Mouse (Mus musculus) lung, embryonic 16.5 days (tissue): ENCODE results near the gene Ugt1a10. TPM values are rescaled to one million over a fixed set of nuclear protein-coding genes. Genes with fewer than 3 reads are reported as not detected.

ENCODE experiments used
- ATAC-seq: fragments of 200-750 bp; cut with Nextera tagmentation; 2 replicates; pipeline ENCODE4 v1.8.0; 2017; ENCODE audit warnings: low read depth, mild to moderate bottlenecking, moderate library complexity
- H3K27ac ChIP-seq: fragments of 300-500 bp; sonication (generic); 2 replicates; pipeline ENCODE4 v1.5.1; 2014; ENCODE audit warnings: mild to moderate bottlenecking, control low read depth, low read length
- H3K27me3 ChIP-seq: fragments of 300-500 bp; sonication (generic); 2 replicates; pipeline ENCODE4 v1.6.1; 2014; ENCODE audit warnings: low read depth, low read length, mixed read lengths; ENCODE audit not compliant: control insufficient read depth, insufficient read depth
- H3K36me3 ChIP-seq: fragments of 300-500 bp; sonication (generic); 2 replicates; pipeline ENCODE4 v1.6.1; 2014; ENCODE audit warnings: low read length; ENCODE audit not compliant: control insufficient read depth, insufficient read depth
- H3K4me1 ChIP-seq: fragments of 300-500 bp; sonication (generic); replicated peaks from 2 replicates; pipeline ENCODE4 v1.6.1; 2014; ENCODE audit warnings: low read length, mixed read lengths; ENCODE audit not compliant: control insufficient read depth, insufficient read depth
- H3K4me2 ChIP-seq: fragments of 300-500 bp; sonication (generic); 2 replicates; pipeline ENCODE4 v1.6.1; 2014; ENCODE audit warnings: low read depth, low read length, control low read depth
- H3K4me3 ChIP-seq: fragments of 300-500 bp; sonication (generic); 2 replicates; pipeline ENCODE4 v1.5.1; 2014; ENCODE audit warnings: mild to moderate bottlenecking, low read length, control low read depth
- H3K9ac ChIP-seq: fragments of 300-500 bp; sonication (generic); 2 replicates; pipeline ENCODE4 v1.6.1; 2014; ENCODE audit warnings: low read length, control low read depth
- H3K9me3 ChIP-seq: fragments of 300-500 bp; sonication (generic); 2 replicates; pipeline ENCODE4 v1.6.1; 2016; ENCODE audit warnings: low read length; ENCODE audit not compliant: control insufficient read depth
- WGBS: fragments of 180-500 bp; shearing (Covaris S2); extraction: QIAGEN DNeasy Blood & Tissue Kit; methylation state at CpG from one replicate; pipeline ENCODE4 v1.1.7; 2014; 5-methylcytosine and 5-hydroxymethylcytosine counted together
- polyA plus RNA-seq: library from polyadenylated mRNA; unstranded; fragments of >200 nt; fragmentation: Nextera tagmentation; extraction: Ambion mirVana; gene quantifications from 2 replicates; pipeline ENCODE4 v1.2.1, GENCODE M21; 2015

The Ugt1a10 gene
- polyA plus RNA-seq, 1 experiment from 2014 or later, result not detected

DNA sequence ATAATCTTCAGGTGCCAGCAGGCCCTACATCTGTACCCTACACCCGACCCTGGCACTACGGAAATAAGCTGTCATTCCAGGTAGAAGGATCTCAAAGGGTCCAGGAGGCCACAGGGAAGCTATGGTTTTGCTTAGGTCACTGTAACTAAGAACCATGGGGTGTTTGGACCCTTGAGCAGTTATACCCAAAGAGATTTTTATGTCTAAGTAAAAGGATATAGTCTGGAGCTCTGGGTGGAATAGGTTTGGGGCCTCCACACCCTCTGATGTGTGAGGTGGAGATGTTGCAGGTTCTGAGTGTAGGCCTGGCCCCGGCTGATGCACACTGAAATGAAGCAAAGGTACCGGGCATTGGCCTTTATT lies 179.0 kb downstream of the Ugt1a10 start:
- H3K27ac ChIP-seq, result no peak overlapping the region
- H3K9me3 ChIP-seq, result peaks cover 90% of the 10 kb centered on the region
- WGBS, result 54% methylated on average over 4 of the region's 4 CpGs
- H3K27me3 ChIP-seq, result no peaks in the 10 kb centered on the region
- H3K4me2 ChIP-seq, result no peak overlapping the region
- H3K4me1 ChIP-seq, result no peaks in the 10 kb centered on the region
- H3K9ac ChIP-seq, result no peak overlapping the region
- H3K4me3 ChIP-seq, result no peak overlapping the region
- no peak for ATAC-seq
- no peaks in the 10 kb centered on the region for H3K36me3 ChIP-seq

DNA sequence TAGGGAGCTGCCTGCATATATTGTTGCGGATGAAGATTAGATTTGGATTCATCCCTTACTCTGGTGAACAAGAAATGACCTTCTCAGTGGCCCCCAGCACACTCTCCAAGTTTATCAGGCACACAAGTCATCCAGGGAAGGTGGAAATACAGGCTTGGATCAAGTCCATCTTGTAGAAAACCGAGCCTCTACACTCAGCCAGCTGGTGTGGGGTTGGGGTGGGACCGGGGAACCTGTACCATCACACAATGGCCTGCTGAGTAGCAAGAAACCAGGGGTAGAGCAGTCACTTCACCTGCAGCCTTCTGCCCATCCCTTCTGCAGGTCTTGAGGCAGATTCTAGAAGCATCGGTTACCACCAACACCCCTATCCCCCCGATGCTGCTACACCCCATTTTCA lies 179.5 kb downstream of the Ugt1a10 start:
- Histone ChIP-seq H3K27me3 (no peaks in the 10 kb centered on the region), H3K9me3 (peaks cover 90% of the 10 kb centered on the region), H3K36me3 (no peaks in the 10 kb centered on the region), H3K9ac (no peak overlapping the region), H3K4me3 (no peak overlapping the region), H3K4me1 (no peaks in the 10 kb centered on the region), H3K4me2 (no peak overlapping the region), H3K27ac (no peak overlapping the region)
- ATAC-seq, result no peak
- 39% methylated on average over 5 of the region's 5 CpGs for WGBS

DNA sequence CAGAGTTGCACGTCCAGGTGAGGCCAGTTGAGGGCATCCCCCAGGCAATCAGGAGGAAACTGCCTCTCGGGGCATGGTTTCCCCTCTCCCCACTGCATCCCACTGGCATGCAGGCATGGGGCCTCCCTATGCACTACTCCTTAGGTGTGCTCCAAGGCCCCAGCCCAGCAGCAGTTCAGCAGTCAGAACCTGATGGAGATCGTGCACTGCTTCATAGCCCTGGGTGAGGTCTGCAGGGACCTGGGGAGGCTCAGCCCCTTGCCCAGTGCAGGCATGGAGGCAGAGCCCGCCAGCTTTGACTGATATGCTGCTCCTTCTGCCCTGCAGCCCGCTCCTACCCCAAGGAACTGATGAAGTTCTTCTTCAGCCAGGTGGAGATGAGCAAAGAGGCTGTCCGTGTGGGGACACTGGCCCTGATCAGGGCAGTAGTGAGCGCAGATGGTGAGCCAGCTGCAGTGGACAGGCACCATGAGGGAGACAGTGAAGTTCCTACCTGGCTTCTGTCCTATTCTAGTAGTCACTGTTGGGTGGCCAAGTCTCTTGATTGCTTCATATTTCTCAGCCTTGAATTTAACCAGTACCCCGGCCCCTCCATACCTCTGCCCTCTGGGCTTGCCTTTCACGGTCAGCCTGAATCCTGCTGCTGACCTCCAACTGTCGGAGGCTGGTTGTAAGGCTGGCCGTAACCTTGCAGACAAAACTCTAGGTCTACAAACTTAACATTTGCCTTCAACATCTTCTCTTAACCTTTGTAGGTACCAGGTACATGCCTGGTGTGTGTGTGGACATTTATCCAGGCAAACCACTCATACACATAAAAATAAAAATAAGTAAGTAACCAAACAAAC lies 180.1 kb downstream of the Ugt1a10 start:
- Histone ChIP-seq H3K36me3 (no peaks in the 10 kb centered on the region), H3K4me3 (no peak overlapping the region), H3K9me3 (peaks cover 90% of the 10 kb centered on the region), H3K4me1 (no peaks in the 10 kb centered on the region), H3K9ac (no peak overlapping the region), H3K27ac (no peak overlapping the region), H3K27me3 (no peaks in the 10 kb centered on the region), H3K4me2 (no peak overlapping the region)
- 58% methylated on average over 11 of the region's 11 CpGs for WGBS
- ATAC-seq, result no peak

DNA sequence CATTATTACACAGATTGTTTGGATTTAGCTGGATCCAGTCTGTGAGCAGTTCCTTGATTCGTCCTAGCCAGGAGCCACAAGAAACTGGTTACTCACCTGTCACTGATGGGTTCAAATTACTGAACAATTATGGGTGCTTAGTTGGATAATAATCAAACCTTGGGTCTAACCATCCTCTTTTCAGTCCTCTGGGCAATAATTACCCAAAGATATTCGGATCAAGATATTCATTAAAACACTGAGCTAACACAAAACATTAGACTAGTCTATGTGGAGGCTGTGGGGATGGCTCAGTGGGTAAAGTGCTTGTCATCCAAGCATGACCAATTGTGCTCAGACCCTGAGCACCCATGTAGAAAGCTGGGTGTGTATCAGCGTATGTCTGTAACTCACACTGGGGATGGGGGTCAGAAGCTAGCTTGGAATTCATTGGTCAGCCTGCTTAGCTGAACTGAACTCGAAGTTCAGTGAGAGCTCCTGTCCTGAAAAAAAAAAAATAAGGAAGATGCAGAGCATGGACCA lies 180.8 kb downstream of the Ugt1a10 start:
- 58% methylated on average over 4 of the region's 4 CpGs for WGBS
- Histone ChIP-seq H3K9ac (no peak overlapping the region), H3K36me3 (no peaks in the 10 kb centered on the region), H3K27ac (no peak overlapping the region), H3K4me3 (no peak overlapping the region), H3K27me3 (no peaks in the 10 kb centered on the region), H3K4me1 (no peaks in the 10 kb centered on the region), H3K9me3 (peaks cover 90% of the 10 kb centered on the region), H3K4me2 (no peak overlapping the region)
- ATAC-seq, result no peak

DNA sequence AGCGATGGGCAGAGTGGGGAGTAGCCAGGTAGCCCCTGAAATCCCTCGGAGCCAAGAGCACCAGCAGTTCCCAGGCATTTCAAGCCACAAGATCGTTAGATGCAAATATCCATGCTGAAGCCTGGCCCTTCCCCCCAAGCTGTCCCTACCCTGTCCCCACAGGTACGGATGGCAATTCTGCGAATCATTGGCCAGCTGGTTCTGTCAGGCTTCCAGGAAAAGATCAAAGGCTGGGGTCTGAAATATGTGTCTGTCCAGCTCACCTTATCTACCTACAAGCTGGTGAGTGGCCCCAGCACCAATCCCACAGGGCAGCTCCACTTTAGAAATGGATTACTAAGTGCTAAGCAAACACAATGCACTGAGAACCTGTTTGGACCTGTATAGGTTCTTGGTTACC lies 182.1 kb downstream of the Ugt1a10 start:
- Histone ChIP-seq H3K27me3 (no peaks in the 10 kb centered on the region), H3K9ac (no peak overlapping the region), H3K36me3 (no peaks in the 10 kb centered on the region), H3K9me3 (peaks cover 81% of the 10 kb centered on the region), H3K4me2 (no peak overlapping the region), H3K27ac (no peak overlapping the region), H3K4me3 (no peak overlapping the region), H3K4me1 (no peaks in the 10 kb centered on the region)
- no peak for ATAC-seq
- 70% methylated on average over 5 of the region's 5 CpGs for WGBS

DNA sequence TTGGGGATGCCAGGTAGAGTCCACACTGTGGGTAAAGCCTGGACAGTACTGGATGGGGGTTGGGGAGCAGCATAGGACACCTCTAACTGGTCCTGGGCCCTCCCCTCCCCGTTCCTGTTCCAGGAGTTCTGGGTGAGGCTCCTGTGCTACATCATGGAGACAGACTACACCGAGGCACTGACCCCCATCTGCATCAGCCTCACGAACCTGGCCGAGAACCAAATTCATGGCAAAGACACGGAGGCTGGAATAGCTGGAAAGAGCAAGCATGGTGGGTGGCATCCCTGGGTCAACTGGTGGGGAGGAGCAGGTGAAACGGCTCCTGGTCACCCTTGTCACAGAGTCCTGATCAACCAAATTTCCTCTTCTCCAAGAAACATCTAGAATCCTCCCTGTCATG lies 183.6 kb downstream of the Ugt1a10 start:
- Histone ChIP-seq H3K4me1 (no peaks in the 10 kb centered on the region), H3K4me2 (no peak overlapping the region), H3K9me3 (peaks cover 78% of the 10 kb centered on the region), H3K9ac (no peak overlapping the region), H3K27ac (no peak overlapping the region), H3K27me3 (no peaks in the 10 kb centered on the region), H3K4me3 (no peak overlapping the region), H3K36me3 (no peaks in the 10 kb centered on the region)
- no peak; the same call in 1 of the 2 replicates for ATAC-seq
- WGBS, result 75% methylated on average over 6 of the region's 6 CpGs

DNA sequence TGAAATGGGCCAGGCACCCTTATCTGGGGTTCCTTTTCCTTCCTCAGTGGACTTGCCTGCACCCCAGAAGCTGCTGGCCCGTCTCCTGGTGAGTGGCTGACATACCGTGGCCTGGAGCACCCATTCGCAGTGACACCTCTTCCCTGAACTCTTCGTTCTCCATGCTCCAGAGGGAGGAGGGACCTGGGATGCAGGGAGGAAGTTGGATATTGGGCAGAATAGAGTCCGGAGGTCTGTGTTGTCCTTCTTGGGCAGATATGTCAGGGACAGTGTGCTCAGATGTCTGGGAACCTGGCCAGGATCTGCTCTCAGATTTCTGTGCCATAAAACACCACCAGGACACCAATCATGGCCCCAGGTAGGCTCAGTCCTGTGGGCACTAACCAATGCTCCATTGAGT lies 184.9 kb downstream of the Ugt1a10 start:
- no peak for ATAC-seq
- H3K9me3 ChIP-seq, result peaks cover 76% of the 10 kb centered on the region
- H3K4me3 ChIP-seq, result no peak overlapping the region
- H3K9ac ChIP-seq, result no peak overlapping the region
- WGBS, result 70% methylated on average over 5 of the region's 5 CpGs
- H3K4me1 ChIP-seq, result no peaks in the 10 kb centered on the region
- H3K4me2 ChIP-seq, result no peak overlapping the region
- H3K36me3 ChIP-seq, result no peaks in the 10 kb centered on the region
- H3K27ac ChIP-seq, result no peak overlapping the region
- no peaks in the 10 kb centered on the region for H3K27me3 ChIP-seq

DNA sequence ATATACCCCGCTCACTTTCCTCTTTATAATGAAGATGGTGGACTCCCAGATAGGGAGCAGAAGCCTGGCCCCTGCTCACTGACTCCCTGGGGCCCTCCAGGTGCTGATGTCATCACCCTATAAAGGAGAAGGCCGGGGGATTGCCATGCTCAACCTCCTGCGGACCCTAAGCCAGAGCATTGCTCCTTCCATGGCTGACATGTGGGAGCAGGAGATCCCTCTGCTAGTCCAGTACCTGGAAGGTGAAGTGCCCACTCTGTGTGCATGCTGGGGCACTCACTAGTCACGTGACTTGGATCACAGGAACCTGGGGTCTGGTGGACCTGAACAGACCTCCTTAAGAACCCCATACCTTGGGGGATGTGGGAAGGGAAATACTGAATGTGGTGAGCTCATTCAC lies 185.4 kb downstream of the Ugt1a10 start:
- H3K27ac ChIP-seq, result no peak overlapping the region
- no peak overlapping the region for H3K4me3 ChIP-seq
- peaks cover 76% of the 10 kb centered on the region for H3K9me3 ChIP-seq
- no peak overlapping the region for H3K4me2 ChIP-seq
- 61% methylated on average over 4 of the region's 4 CpGs for WGBS
- peak; percentile 3; the same call in 1 of the 2 replicates for ATAC-seq
- no peaks in the 10 kb centered on the region for H3K27me3 ChIP-seq
- no peak overlapping the region for H3K9ac ChIP-seq
- H3K36me3 ChIP-seq, result no peaks in the 10 kb centered on the region
- no peaks in the 10 kb centered on the region for H3K4me1 ChIP-seq

DNA sequence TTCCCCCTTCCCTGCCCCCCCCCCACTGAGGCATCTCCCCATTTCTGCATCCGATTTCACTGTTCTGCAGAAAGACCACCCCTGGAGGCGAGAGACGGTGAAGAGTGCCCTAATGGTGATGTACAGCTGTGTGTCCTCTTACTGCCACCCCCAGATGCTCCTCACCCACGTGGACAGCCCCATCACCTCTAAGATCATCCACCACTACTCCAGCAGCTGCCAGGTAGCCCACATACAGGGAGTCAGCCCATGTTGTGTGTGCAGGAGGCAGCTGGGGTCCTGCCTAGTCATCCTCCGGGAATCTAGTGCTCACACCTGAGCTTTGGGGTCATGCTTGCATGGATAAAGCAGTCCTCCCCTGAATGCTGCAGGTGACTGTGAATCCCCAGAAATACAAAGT lies 188.7 kb downstream of the Ugt1a10 start:
- ATAC-seq, result no peak
- H3K4me2 ChIP-seq, result no peak overlapping the region
- no peaks in the 10 kb centered on the region for H3K36me3 ChIP-seq
- H3K4me3 ChIP-seq, result no peak overlapping the region
- no peaks in the 10 kb centered on the region for H3K4me1 ChIP-seq
- no peak overlapping the region for H3K9ac ChIP-seq
- no peaks in the 10 kb centered on the region for H3K27me3 ChIP-seq
- H3K9me3 ChIP-seq, result peaks cover 76% of the 10 kb centered on the region
- H3K27ac ChIP-seq, result no peak overlapping the region
- 59% methylated on average over 5 of the region's 5 CpGs for WGBS
